Mouse (Mus musculus) mammary gland, adult 2 months (tissue): ENCODE measurements around the gene Mier1. TPM values are rescaled to one million over a fixed set of nuclear protein-coding genes. Genes with fewer than 3 reads are reported as not detected.

Source experiments
- polyA plus RNA-seq: library from polyadenylated mRNA; depleted of rRNA; stranded (reverse); fragments of >200 nt; gene quantifications from 2 replicates; pipeline ENCODE4 v1.2.3, GENCODE M21; 2012; ENCODE audit warnings: low replicate concordance; rRNA removed

The Mier1 gene
- 8.6 and 12.2 TPM in 2 replicates for polyA plus RNA-seq

GRCm38 (mm10) chr4:103114184-103115111, at the start of gene Mier1, which contains the start of gene Wdr78:
Mier1 (plus strand) TSS chr4:103114390.
Wdr78 (minus strand) TSS chr4:103114555.

Other genes starting within 250 kb of the Mier1 start
- not detected in 2 replicates for gene Tctex1d1, start 135.8 kb upstream of the Mier1 start, polyA plus RNA-seq
- gene Insl5, start 87.5 kb upstream of the Mier1 start, polyA plus RNA-seq: 0.55 TPM in 1 of 2 replicates, not detected in the other
- gene Wdr78, start 165 bp downstream of the Mier1 start, polyA plus RNA-seq: 0.78 and 1.8 TPM in 2 replicates
- 1.5 and 4.2 TPM in 2 replicates for gene Slc35d1, start 100.8 kb downstream of the Mier1 start, polyA plus RNA-seq
- not detected in 2 replicates for gene 4921539E11Rik, start 176.5 kb downstream of the Mier1 start, polyA plus RNA-seq
- 11.4 and 12.3 TPM in 2 replicates for gene Oma1, start 199.4 kb downstream of the Mier1 start, polyA plus RNA-seq